Mouse (Mus musculus) CH12.LX (cell line): ENCODE data around the gene Foxp1. TPM values are rescaled to one million over a fixed set of nuclear protein-coding genes. Genes with fewer than 3 reads are reported as not detected.

Experiments used
- DNase-seq: peaks from one replicate; pipeline ENCODE4 v3.0.0-alpha.2; 2013; ENCODE audit errors: extremely low read depth
- H3K27ac ChIP-seq: 2 replicates; pipeline ENCODE4 v1.5.1; 2012; ENCODE audit warnings: low read depth, mild to moderate bottlenecking, control low read depth, moderate library complexity; ENCODE audit not compliant: insufficient read depth
- H3K27me3 ChIP-seq: replicated peaks from 2 replicates; pipeline ENCODE3; 2012; ENCODE audit warnings: inconsistent platforms
- H3K36me3 ChIP-seq, 2 experiments: replicated peaks in 1 of 2; 2 replicates each; pipeline versions ENCODE3 to v1.6.1; 2012; ENCODE audit warnings: inconsistent platforms in 1 of 2, low read length in 1 of 2, mild to moderate bottlenecking in 1 of 2, mixed read lengths in 1 of 2, moderate library complexity in 1 of 2; ENCODE audit not compliant: control insufficient read depth in 1 of 2, insufficient read depth in 1 of 2
- H3K4me1 ChIP-seq, 2 experiments: 2 replicates each; pipeline ENCODE4 v1.6.1; 2012; ENCODE audit warnings: inconsistent platforms in 1 of 2, moderate library complexity in 1 of 2; ENCODE audit not compliant: insufficient read depth in 2 of 2, control insufficient read depth in 1 of 2
- H3K4me2 ChIP-seq: 2 replicates; pipeline ENCODE4 v1.6.1; 2012; ENCODE audit warnings: low read depth, mild to moderate bottlenecking, control low read depth; ENCODE audit not compliant: poor library complexity, insufficient read depth, severe bottlenecking
- H3K4me3 ChIP-seq, 3 experiments: fragments of 150-350 bp in 1 of 3; sonication (generic) in 1 of 3; replicated peaks in 1 of 3; 2 replicates each; pipeline versions ENCODE3 to v1.5.1; 2011 to 2012; ENCODE audit warnings: low read depth in 2 of 3, low read length in 2 of 3, mild to moderate bottlenecking in 2 of 3, moderate library complexity in 2 of 3, control low read depth in 1 of 3, improper control_type of control experiment in 1 of 3, inconsistent platforms in 1 of 3, mixed read lengths in 1 of 3; ENCODE audit not compliant: poor library complexity in 1 of 3
- H3K79me2 ChIP-seq: replicated peaks from 2 replicates; pipeline ENCODE4 v1.6.1; 2012; ENCODE audit warnings: mild to moderate bottlenecking, moderate library complexity; ENCODE audit not compliant: control insufficient read depth, poor library complexity, insufficient read depth, severe bottlenecking; ENCODE audit errors: extremely low read depth
- H3K9ac ChIP-seq: 2 replicates; pipeline ENCODE4 v1.6.1; 2012; ENCODE audit warnings: low read depth, mild to moderate bottlenecking, control low read depth, moderate library complexity; ENCODE audit not compliant: insufficient read depth
- H3K9me3 ChIP-seq: replicated peaks from 2 replicates; pipeline ENCODE3; 2012; ENCODE audit warnings: low read length, inconsistent platforms, mixed read lengths
- BHLHE40 ChIP-seq: IDR thresholded peaks from 2 replicates; pipeline ENCODE4 v1.6.1; 2011; ENCODE audit warnings: mild to moderate bottlenecking, low read depth, low read length, improper control_type of control experiment
- CHD1 ChIP-seq: IDR thresholded peaks from 2 replicates; pipeline ENCODE4 v1.6.1; 2012; ENCODE audit warnings: low read depth, low read length, improper control_type of control experiment, inconsistent platforms
- CHD2 ChIP-seq: IDR thresholded peaks from 2 replicates; pipeline ENCODE4 v1.6.1; 2011; ENCODE audit warnings: low read length, improper control_type of control experiment
- CTCF ChIP-seq, 2 experiments: IDR thresholded peaks in 1 of 2; conservative IDR thresholded peaks in 1 of 2; 2 replicates each; pipeline ENCODE4 v1.5.1; 2011 to 2012; ENCODE audit warnings: low read depth in 2 of 2, low read length in 2 of 2, improper control_type of control experiment in 1 of 2, inconsistent platforms in 1 of 2, mild to moderate bottlenecking in 1 of 2, moderate library complexity in 1 of 2
- ELF1 ChIP-seq: IDR thresholded peaks from 2 replicates; pipeline ENCODE4 v1.6.1; 2014; ENCODE audit warnings: low read depth, mild to moderate bottlenecking, inconsistent platforms, low read length, improper control_type of control experiment
- EP300 ChIP-seq: IDR thresholded peaks from 2 replicates; pipeline ENCODE4 v1.6.1; 2011; ENCODE audit warnings: low read length, improper control_type of control experiment
- ETS1 ChIP-seq: conservative IDR thresholded peaks from 2 replicates; pipeline ENCODE4 v1.6.1; 2012; ENCODE audit warnings: low read depth, mild to moderate bottlenecking, inconsistent platforms, low read length, improper control_type of control experiment, moderate library complexity
- GABPA ChIP-seq: IDR thresholded peaks from 2 replicates; pipeline ENCODE4 v1.6.1; 2012; ENCODE audit warnings: low read depth, low read length, improper control_type of control experiment, inconsistent platforms; ENCODE audit not compliant: insufficient replicate concordance
- HCFC1 ChIP-seq: IDR thresholded peaks from 2 replicates; pipeline ENCODE4 v1.6.1; 2012; ENCODE audit warnings: low read depth, mild to moderate bottlenecking, inconsistent platforms, low read length, improper control_type of control experiment
- IRF4 ChIP-seq: IDR thresholded peaks from 2 replicates; pipeline ENCODE4 v1.6.1; 2014; ENCODE audit warnings: low read depth, mild to moderate bottlenecking, inconsistent platforms, low read length, improper control_type of control experiment
- JUN ChIP-seq: IDR thresholded peaks from 2 replicates; pipeline ENCODE4 v1.6.1; 2011; ENCODE audit warnings: low read depth, mild to moderate bottlenecking, low read length, improper control_type of control experiment, moderate library complexity; ENCODE audit not compliant: insufficient read depth
- JUND ChIP-seq: conservative IDR thresholded peaks from 2 replicates; pipeline ENCODE4 v1.6.1; 2011; ENCODE audit warnings: low read depth, low read length, improper control_type of control experiment
- MAFK ChIP-seq: IDR thresholded peaks from 2 replicates; pipeline ENCODE4 v1.6.1; 2011; ENCODE audit warnings: low read length, improper control_type of control experiment; ENCODE audit not compliant: insufficient replicate concordance
- MAX ChIP-seq: IDR thresholded peaks from 2 replicates; pipeline ENCODE4 v1.6.1; 2011; ENCODE audit warnings: low read length, improper control_type of control experiment
- MEF2A ChIP-seq: IDR thresholded peaks from 2 replicates; pipeline ENCODE4 v1.6.1; 2014; ENCODE audit warnings: low read depth, mild to moderate bottlenecking, inconsistent platforms, low read length, improper control_type of control experiment, borderline replicate concordance
- MXI1 ChIP-seq: IDR thresholded peaks from 2 replicates; pipeline ENCODE4 v1.6.1; 2011; ENCODE audit warnings: mild to moderate bottlenecking, low read depth, low read length, improper control_type of control experiment
- MYC ChIP-seq: IDR thresholded peaks from 2 replicates; pipeline ENCODE4 v1.6.1; 2011; ENCODE audit warnings: low read depth, mild to moderate bottlenecking, improper control_type of control experiment, low read length
- NRF1 ChIP-seq: IDR thresholded peaks from 2 replicates; pipeline ENCODE4 v1.6.1; 2014; ENCODE audit warnings: low read depth, mild to moderate bottlenecking, inconsistent platforms, low read length, improper control_type of control experiment, moderate library complexity
- PAX5 ChIP-seq: IDR thresholded peaks from 2 replicates; pipeline ENCODE4 v1.6.1; 2012; ENCODE audit warnings: low read length, inconsistent platforms, mixed read lengths
- POLR2AphosphoS2 ChIP-seq: IDR thresholded peaks from 2 replicates; pipeline ENCODE4 v1.6.1; 2011; ENCODE audit warnings: low read depth, low read length, improper control_type of control experiment
- RAD21 ChIP-seq: IDR thresholded peaks from 2 replicates; pipeline ENCODE4 v1.6.1; 2011; ENCODE audit warnings: low read depth, mild to moderate bottlenecking, low read length, improper control_type of control experiment, moderate library complexity
- RCOR1 ChIP-seq: conservative IDR thresholded peaks from 2 replicates; pipeline ENCODE4 v1.6.1; 2012; ENCODE audit warnings: low read depth, mild to moderate bottlenecking, inconsistent platforms, low read length, improper control_type of control experiment
- SIN3A ChIP-seq: IDR thresholded peaks from 2 replicates; pipeline ENCODE4 v1.6.1; 2012; ENCODE audit warnings: low read length, improper control_type of control experiment, inconsistent platforms
- TBP ChIP-seq: conservative IDR thresholded peaks from 2 replicates; pipeline ENCODE4 v1.6.1; 2011; ENCODE audit warnings: low read depth, low read length, improper control_type of control experiment
- USF1 ChIP-seq: IDR thresholded peaks from 2 replicates; pipeline ENCODE4 v1.6.1; 2014; ENCODE audit warnings: low read depth, mild to moderate bottlenecking, inconsistent platforms, low read length, improper control_type of control experiment
- ZC3H11A ChIP-seq: IDR thresholded peaks from 2 replicates; pipeline ENCODE4 v1.6.1; 2012; ENCODE audit warnings: low read depth, mild to moderate bottlenecking, inconsistent platforms, low read length, improper control_type of control experiment
- ZKSCAN1 ChIP-seq: IDR thresholded peaks from 2 replicates; pipeline ENCODE4 v1.6.1; 2012; ENCODE audit warnings: low read depth, inconsistent platforms, low read length, improper control_type of control experiment, borderline replicate concordance
- ZMIZ1 ChIP-seq: IDR thresholded peaks from 2 replicates; pipeline ENCODE4 v1.6.1; 2012; ENCODE audit warnings: low read depth, mild to moderate bottlenecking, inconsistent platforms, low read length, improper control_type of control experiment
- ZNF384 ChIP-seq: IDR thresholded peaks from 2 replicates; pipeline ENCODE4 v1.6.1; 2012; ENCODE audit warnings: low read depth, low read length, improper control_type of control experiment, inconsistent platforms
- dilution Hi-C: fragments of 300-500 bp; cut with MboI; formaldehyde crosslinking; loops from 2 replicates; pipeline ENCODE4 v1.14.3; 2020; ENCODE audit warnings: low sequenced_read_pairs; ENCODE audit not compliant: extremely low pct_unique_long_range_greater_than_20kb, extremely low pct_ligation_motif_present
- in situ Hi-C: fragments of 300-500 bp; cut with MboI; formaldehyde crosslinking; loops from 3 replicates; pipeline ENCODE4 v1.14.3; 2019; ENCODE audit warnings: low sequenced_read_pairs, low pct_ligation_motif_present, low pct_unique_long_range_greater_than_20kb, mixed read lengths
- polyA plus RNA-seq: library from polyadenylated mRNA; unstranded; fragments of >175 nt; gene quantifications from 2 replicates; pipeline ENCODE4 v1.2.1, GENCODE M21; 2012; ENCODE audit warnings: low read depth; ENCODE audit not compliant: insufficient read length
- total RNA-seq, 2 experiments: library from RNA; depleted of rRNA; stranded (reverse); fragments of 300-350 nt in 1 of 2; fragments of >200 nt in 1 of 2; gene quantifications; 2 replicates each; pipeline ENCODE4 v1.2.3; 2012 to 2014

The Foxp1 gene
- total and polyA plus RNA-seq, 3 experiments, result 66.5 to 105 (median 87.4) TPM

DNA sequence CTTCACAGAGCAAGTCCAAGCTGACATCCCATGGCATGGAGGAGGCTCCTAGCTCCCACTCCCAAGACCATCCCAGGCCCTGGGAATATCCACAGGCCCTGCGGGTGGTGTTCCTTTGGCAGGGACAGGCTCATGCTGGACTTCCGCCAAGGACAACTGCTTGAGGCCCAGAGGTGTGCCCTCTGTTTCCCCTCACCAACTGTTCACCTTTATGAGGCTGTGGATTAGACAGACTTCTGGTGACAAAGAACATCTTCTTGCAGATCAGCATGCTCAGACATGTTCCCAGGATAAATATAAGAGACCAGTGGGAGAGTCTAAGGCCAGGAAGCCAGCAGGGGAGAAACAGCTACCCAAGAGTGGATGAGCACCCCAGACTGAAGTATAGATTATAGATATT, 152.6 kb downstream of the Foxp1 start:
- dilution Hi-C loops, result no loop called here
- Histone ChIP-seq H3K79me2 (no peaks in the 10 kb centered on the region), H3K27ac (no peak overlapping the region), H3K36me3 (no peaks in the 10 kb centered on the region), H3K9me3 (no peaks in the 10 kb centered on the region), H3K9ac (no peak overlapping the region), H3K4me1 (peaks cover 30 to 64% of the 10 kb centered on the region in 2 experiments), H3K4me2 (no peak overlapping the region), H3K4me3 (no peak overlapping the region), H3K27me3 (no peaks in the 10 kb centered on the region)
- in situ Hi-C loops, result no loop called here
- TF ChIP-seq CHD1 (no peak), SIN3A (no peak), MYC (no peak), MAX (no peak), USF1 (no peak), HCFC1 (no peak), ZNF384 (no peak), RCOR1 (no peak), ZKSCAN1 (no peak), ETS1 (no peak), ZC3H11A (no peak), RAD21 (no peak), ZMIZ1 (no peak), GABPA (no peak), MEF2A (no peak), CTCF (conservative IDR thresholded peaks at IDR 0.05 in 1 of 2, IDR thresholded peaks at IDR 0.05 in 1 of 2; ENCODE audit: low read depth in 2 of 2, low read length in 2 of 2) (no peak), JUND (no peak), POLR2AphosphoS2 (no peak), MAFK (no peak)
- DNase-seq, result no peak

DNA sequence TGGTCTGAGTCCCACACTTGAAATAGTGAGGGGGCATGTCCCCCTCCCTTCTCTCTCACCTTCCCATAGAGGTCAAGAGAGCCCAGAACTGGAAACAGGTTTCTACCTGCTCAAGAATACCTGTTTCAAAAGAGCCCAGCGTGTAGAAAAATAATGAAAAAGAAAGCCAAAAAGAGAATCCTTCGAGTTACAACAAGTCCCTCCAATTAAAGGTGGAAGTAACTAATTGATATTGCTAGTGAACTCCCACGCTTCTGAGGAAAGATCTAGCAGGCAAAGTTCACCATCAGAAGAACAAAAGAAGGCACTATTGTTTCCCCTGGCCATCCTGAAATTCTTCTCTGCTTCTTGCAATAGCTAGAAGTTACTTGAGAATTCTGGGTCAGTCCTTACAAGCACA, 153.4 kb downstream of the Foxp1 start:
- H3K36me3 ChIP-seq, result no peaks in the 10 kb centered on the region
- in situ Hi-C loops (no loop called here), dilution Hi-C loops (no loop called here)
- TF ChIP-seq JUN (no peak), ZMIZ1 (no peak), RAD21 (no peak), ETS1 (no peak), GABPA (no peak), EP300 (no peak), BHLHE40 (no peak), IRF4 (no peak), MAFK (no peak), ELF1 (no peak), CHD2 (no peak), MEF2A (no peak), MXI1 (no peak), NRF1 (no peak), PAX5 (no peak), TBP (no peak)
- no peak overlapping the region for H3K4me3 ChIP-seq
- no peaks in the 10 kb centered on the region for H3K9me3 ChIP-seq
- peak overlapping the region; percentile 20; the same call in 1 of the 2 replicates for H3K27ac ChIP-seq
- H3K27me3 ChIP-seq, result no peaks in the 10 kb centered on the region
- DNase-seq, result no peak
- no peak overlapping the region for H3K4me2 ChIP-seq
- peaks cover 27 to 62% of the 10 kb centered on the region in 2 experiments for H3K4me1 ChIP-seq
- H3K79me2 ChIP-seq, result no peaks in the 10 kb centered on the region
- peak overlapping the region; percentile 60; the same call in 1 of the 2 replicates for H3K9ac ChIP-seq
